Comparison of ENCODE assay signal across 8 mouse cellular contexts in the genomic region with DNA sequence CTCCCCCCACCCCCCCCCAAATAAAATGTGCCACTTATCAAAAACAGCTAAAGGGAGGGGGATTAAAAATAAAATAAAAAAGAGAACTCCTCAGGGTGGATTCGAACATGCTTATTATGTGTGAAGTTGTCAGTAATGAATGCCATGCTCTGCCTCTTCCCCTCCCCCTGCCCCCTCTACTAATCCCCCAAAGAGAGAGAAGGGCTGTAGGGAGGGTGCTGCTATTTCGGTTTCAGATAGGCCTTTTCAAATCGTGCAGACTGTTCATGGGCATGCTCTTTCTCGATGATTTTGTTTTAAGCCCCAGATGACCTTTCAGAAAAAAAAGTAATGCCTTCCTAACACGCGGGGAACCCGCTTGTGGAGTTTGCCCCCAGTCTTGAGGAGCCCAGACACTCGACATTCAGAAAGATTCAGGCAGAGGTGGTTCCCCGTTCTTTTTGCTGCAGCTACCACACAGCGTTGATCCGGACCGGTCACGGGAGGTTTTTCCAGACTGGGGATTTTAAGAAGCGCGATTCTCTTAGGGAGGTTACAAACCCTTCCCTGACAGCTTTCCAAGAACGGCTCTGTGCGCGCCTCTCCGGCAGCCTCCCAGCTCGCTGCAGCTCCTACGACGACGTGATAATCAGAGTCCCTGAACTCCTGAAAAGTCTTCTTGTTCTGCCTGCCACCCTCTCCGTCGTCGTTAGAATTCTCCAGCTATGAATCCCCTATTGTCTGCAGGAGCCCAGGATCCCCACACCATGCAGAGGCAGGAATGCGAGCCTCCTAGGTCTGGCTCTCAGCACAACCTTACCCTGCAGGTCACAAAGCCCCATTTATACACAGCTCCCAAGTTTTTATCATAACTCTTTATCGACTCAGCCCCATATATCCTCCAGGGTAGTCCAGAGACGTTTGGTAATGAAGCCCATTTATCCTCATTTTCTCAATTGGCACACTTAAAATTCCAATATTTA.
DNase-seq lines count a peak whose midpoint lies in the region; ATAC-seq lines count a peak whose summit lies in the region.

No protein-coding gene starts in this region.

- peak overlapping the region; percentile 53; the same call in 1 of the 2 replicates for H3K27ac ChIP-seq in limb, embryonic 10.5 days

- no peaks in the 10 kb centered on the region for H3K36me3 ChIP-seq in limb, embryonic 10.5 days

- peaks cover 40% of the 10 kb centered on the region for H3K27me3 ChIP-seq in limb, embryonic 10.5 days (ENCODE audit: low read depth, poor library complexity, severe bottlenecking)

- H3K4me1 ChIP-seq in limb, embryonic 10.5 days: peaks cover 19% of the 10 kb centered on the region

- H3K4me3 ChIP-seq in limb, embryonic 10.5 days: peak overlapping the region; percentile 35

- DNase-seq in cerebellum, postnatal 10 days: peak; percentile 31 to 35
- DNase-seq in ovary, postnatal 36 days (ENCODE audit: low spot score): peak; percentile 36
- no peak for DNase-seq in ovary, postnatal 10 days (ENCODE audit: low spot score)
- peak; percentile 56 for DNase-seq in limb, embryonic 10.5 days (ENCODE audit: low spot score)
- peak; percentile 41 for DNase-seq in retina, embryonic 14.5 days (ENCODE audit: low spot score)
- DNase-seq in thymus, postnatal 10 days (ENCODE audit: low spot score in 2 of 2): no peak
- no peak for DNase-seq in frontal cortex, adult 2 months (ENCODE audit: extremely low spot score in 1 of 2, low spot score in 1 of 2)

- H3K9me3 ChIP-seq in limb, embryonic 10.5 days (replicated peaks): no peaks in the 10 kb centered on the region

- 6% methylated on average over 29 of the region's 29 CpGs for WGBS in limb, embryonic 10.5 days

- no peak for ATAC-seq in cerebellum, adult (ENCODE audit: insufficient number of reproducible peaks, low FRiP score, low TSS enrichment)

Comparison
In these comparisons a context has a peak if more than half of its experiments do, and no peak if none do; other contexts are left out.
1. DNase-seq: peak in cerebellum, postnatal 10 days (2 of 2), ovary, postnatal 36 days (single experiment), limb, embryonic 10.5 days (single experiment) and retina, embryonic 14.5 days (single experiment); none in ovary, postnatal 10 days (single experiment), thymus, postnatal 10 days (0 of 2) and frontal cortex, adult 2 months (0 of 2).